Mouse (Mus musculus): Measurements from ENCODE around the gene 4930564D02Rik.

The 4930564D02Rik gene

GRCm38 (mm10) chr3:105066544-105066943 is at the start of gene 4930564D02Rik:
Gene 4930564D02Rik, plus strand, starts transcription at chr3:105066844.
- DNase-seq (ENCODE audit: low read depth): no peak

- DNase-seq (ENCODE audit: low read depth): no peak
These were observed 49.3 kb upstream of the 4930564D02Rik start for GRCm38 (mm10) chr3:105017314-105017713.

- no peak for DNase-seq (ENCODE audit: low read depth)
These were observed 48.4 kb upstream of the 4930564D02Rik start for GRCm38 (mm10) chr3:105018085-105018782.

DNA sequence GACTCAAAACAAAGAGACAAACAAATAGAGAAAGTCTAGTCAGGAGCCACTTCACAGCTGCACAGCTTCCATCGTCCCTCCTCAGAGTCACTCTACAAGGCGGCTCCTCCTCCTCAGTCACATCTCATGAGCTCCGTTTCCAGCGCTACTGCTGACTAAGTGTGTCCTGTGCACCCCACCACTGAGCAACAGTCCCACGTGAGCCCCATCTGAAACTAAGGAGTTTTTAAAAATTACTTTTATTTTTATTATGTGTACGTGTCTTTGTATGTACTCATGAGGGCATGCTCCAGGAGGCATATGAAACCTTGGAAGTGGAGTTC is 47.9 kb upstream of the 4930564D02Rik start:
- DNase-seq (ENCODE audit: low read depth): no peak

DNA sequence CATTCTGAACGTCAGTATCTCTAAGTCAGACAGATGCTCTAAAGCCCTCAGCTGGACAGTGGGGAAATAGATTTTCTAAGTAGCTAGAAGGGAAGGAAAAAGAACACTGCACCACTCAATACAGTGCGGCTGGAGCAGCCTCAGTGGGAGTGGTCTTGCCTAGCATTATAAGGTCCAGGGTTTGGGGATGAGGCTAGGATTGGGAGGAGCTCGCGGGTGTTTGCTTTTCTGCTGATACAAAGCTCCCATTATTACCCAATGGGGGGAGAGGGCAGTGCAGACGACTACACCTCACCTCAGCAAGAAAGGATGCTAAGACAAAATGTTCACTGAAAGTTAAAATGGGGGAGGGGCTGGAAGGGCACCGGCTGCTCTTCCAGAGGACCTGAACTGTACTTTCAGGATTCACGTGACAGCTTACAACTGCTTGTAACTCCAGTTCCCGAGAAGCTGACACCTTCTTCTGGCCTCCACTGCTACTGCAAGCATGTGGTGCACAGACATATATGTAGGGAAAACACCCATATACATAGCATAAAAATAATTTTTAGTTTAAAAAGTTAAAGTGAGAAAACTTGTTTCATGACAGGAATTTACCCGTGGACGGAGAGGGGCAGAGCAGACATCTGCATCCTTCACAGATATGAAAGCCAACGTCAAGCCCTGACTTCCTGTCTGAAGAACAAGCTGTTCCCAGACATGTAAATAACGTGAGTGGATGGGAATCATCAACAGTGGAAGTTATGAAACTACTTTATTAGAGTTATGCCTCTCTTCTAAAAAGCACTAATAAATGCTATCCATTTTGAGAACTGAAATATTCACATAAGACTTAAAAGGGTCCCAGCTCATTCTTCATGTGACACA is 46.6 kb upstream of the 4930564D02Rik start:
- DNase-seq (ENCODE audit: low read depth): no peak

- DNase-seq (ENCODE audit: low read depth): no peak
These were observed 43.2 kb upstream of the 4930564D02Rik start for GRCm38 (mm10) chr3:105023371-105024005.

GRCm38 (mm10) chr3:105036281-105036847 is 30.3 kb upstream of the 4930564D02Rik start:
- DNase-seq (ENCODE audit: low read depth): no peak

GRCm38 (mm10) chr3:105037240-105037770 is 29.3 kb upstream of the 4930564D02Rik start:
- no peak for DNase-seq (ENCODE audit: low read depth)

DNA sequence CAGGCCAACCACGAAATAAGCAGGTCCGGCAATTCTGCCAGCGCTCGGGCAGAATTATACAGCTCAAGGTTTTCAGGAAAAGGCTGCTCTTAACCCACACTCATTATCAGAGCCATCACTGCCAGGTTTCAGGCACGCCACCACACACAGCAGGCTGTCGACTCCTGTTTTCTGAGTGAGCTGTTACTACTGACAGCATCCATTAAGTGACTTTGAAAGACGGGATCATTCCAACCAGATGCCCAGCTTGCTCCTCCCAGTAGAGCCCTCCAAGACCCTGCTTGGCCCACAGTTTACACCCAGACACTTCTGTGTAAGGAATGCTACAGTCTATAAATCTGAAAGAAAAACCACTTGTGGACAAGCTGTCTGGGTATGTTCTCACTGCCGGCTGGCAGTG is 26.6 kb upstream of the 4930564D02Rik start:
- no peak for DNase-seq (ENCODE audit: low read depth)

DNA sequence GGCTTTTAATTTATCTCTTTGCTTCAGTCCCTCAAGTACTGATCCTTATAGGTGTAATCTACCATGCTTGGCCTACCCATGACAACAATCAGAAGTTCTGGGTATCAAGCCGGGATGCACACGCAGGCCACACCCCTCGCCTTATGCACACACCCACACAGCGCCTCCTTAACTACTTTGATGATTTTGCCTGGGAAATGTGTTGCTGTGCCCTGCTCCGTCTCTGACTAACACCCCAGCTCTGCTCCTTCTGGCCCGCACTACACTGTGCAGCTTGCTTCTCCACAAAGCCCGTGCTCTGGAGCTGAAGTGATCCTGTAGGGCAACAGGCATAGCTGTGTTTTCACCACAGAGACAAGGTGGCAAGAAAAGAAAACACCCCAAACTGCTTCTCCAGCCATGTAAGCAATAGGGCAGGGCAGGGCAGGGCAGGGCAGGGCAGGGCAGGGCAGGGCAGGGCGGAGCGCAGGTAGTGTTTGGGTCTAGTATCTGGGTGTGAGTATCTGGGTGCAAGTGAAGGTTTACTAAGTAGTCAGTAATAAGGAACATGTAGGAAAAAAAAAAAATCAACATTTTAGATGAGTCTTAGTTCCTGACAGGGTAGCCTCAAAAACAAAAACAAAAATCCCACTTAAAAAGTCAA is 25.5 kb upstream of the 4930564D02Rik start:
- DNase-seq (ENCODE audit: low read depth): no peak

DNA sequence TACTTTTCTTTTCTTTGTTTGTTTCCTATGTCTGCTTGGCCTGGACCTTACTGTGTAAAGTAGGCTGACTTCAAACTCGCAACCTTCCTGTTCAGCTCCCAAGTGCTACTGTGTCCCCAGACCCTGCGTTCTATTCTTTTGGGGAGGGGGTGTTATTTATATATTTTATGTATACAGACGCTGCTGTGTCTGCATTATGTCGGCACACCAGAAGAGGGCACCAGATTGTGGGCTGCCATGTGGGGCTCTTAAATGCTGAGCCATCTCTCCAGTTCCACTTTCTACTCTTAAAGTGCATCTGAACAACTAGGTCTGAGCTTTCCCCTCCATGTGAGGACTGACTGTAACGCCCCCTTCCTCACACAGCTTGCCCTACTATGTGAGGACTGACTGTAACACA is 22.9 kb upstream of the 4930564D02Rik start:
- no peak for DNase-seq (ENCODE audit: low read depth)

DNA sequence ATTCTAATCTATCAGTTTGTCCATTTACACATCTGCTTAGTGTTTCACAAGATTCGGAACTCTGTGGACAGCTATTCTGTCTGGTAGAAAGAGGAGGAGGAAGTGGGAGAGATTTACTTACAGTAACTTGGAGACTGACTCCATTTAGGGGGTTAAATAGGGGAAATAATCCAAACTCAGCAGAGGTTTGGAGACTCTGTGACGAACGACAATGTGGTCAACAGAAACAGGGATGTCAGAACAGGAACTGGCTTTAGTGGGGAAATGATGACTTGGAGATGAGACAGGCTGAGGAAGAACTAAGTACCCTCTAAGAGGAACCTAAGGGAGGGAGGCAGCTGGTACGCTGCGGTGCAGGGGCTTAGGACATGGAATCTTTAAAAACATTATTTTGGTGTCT is 19.8 kb upstream of the 4930564D02Rik start:
- DNase-seq (ENCODE audit: low read depth): no peak

DNA sequence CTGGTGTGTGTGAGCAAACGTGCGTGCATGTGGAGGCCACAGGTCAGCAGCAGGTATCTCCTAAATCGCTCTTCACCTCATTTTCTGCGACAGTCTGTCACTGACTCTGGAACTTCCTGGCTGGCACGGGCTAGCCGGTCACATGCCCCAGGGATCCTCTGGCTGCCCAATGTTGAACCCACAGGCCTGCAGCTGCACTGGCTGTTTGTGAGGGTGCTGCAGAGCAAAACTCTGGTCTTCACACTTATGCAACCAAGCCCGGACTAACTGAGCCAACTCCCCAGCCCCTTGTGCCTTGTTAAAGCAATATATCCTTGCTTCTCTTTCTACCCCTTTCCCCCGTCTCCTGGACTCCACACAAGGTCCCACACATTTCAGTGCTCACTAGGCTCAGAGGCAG is 19.0 kb upstream of the 4930564D02Rik start:
- no peak for DNase-seq (ENCODE audit: low read depth)

GRCm38 (mm10) chr3:105049848-105050247 is 16.8 kb upstream of the 4930564D02Rik start:
- no peak for DNase-seq (ENCODE audit: low read depth)

DNA sequence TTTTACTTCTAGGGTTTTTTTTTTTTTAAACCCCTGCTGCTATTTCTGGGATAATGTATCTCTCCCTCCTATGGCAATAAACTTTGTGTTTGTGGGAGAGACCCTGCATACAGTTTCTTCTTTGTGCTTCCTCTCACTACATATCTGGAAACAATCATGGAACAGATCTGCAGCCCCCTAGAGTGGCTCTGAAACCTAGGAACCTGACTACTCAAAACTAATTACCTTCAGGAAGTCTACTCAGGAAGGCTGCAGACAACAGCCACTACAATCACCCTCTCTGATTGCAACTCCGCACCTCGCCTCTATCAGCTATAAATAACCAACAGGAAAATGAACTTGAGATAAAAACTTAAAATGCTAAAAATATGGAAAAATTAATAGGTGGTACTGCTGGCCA is 15.5 kb upstream of the 4930564D02Rik start:
- DNase-seq (ENCODE audit: low read depth): no peak

- no peak for DNase-seq (ENCODE audit: low read depth)
These were observed 14.3 kb upstream of the 4930564D02Rik start for GRCm38 (mm10) chr3:105052171-105052936.

GRCm38 (mm10) chr3:105052937-105053697 is 13.5 kb upstream of the 4930564D02Rik start, which contains the start of gene Cttnbp2nl:
Gene Cttnbp2nl, minus strand, starts transcription at chr3:105053146.
- DNase-seq (ENCODE audit: low read depth): peak; percentile 57

GRCm38 (mm10) chr3:105053698-105054001 is 13.0 kb upstream of the 4930564D02Rik start:
- no peak for DNase-seq (ENCODE audit: low read depth)

DNA sequence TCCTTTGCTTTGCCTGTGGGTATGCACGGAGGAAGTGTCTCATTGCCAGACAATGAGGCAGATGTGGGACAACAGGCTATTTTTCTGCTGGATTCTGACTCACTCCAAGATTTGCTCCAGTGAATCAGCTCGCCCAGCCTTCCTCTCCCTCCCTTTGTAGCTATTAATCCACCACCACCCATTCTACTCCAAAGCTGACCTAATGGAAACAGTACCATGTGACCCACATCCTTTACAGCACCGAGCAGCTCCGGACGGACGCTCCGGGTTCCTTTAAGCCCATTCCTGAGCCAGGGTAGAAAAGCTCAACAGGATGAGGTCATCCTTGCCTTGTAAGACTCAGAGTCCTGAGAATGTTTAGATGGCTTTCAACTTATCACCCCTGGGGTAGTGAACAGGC is 11.7 kb upstream of the 4930564D02Rik start:
- DNase-seq (ENCODE audit: low read depth): no peak

- no peak for DNase-seq (ENCODE audit: low read depth)
These were observed 11.0 kb upstream of the 4930564D02Rik start for GRCm38 (mm10) chr3:105055666-105056065.
